Mouse (Mus musculus) hindbrain, embryonic 13.5 days (tissue): ENCODE measurements around the gene Parvb. TPM values are rescaled to one million over a fixed set of nuclear protein-coding genes. Genes with fewer than 3 reads are reported as not detected.
A peak's percentile ranks its signal among the peaks of the same experiment; 100 is the strongest.

ENCODE experiments used
- ATAC-seq: fragments of 200-750 bp; cut with Nextera tagmentation; 2 replicates; pipeline ENCODE4 v1.8.0; 2017; ENCODE audit warnings: moderate TSS enrichment; ENCODE audit not compliant: low FRiP score
- H3K27ac ChIP-seq: fragments of 300-500 bp; sonication (generic); 2 replicates; pipeline ENCODE4 v1.5.1; 2015; ENCODE audit warnings: inconsistent platforms, mild to moderate bottlenecking, moderate library complexity
- H3K27me3 ChIP-seq: fragments of 300-500 bp; sonication (generic); 2 replicates; pipeline ENCODE4 v1.6.1; 2015; ENCODE audit warnings: mild to moderate bottlenecking, inconsistent platforms
- H3K36me3 ChIP-seq: fragments of 300-500 bp; sonication (generic); 2 replicates; pipeline ENCODE4 v1.6.1; 2015; ENCODE audit warnings: mild to moderate bottlenecking, inconsistent platforms
- H3K4me1 ChIP-seq: fragments of 300-500 bp; sonication (generic); replicated peaks from 2 replicates; pipeline ENCODE4 v1.6.1; 2015; ENCODE audit warnings: inconsistent platforms
- H3K4me2 ChIP-seq: fragments of 300-500 bp; sonication (generic); 2 replicates; pipeline ENCODE4 v1.6.1; 2015; ENCODE audit warnings: inconsistent platforms, mild to moderate bottlenecking, moderate library complexity
- H3K4me3 ChIP-seq: fragments of 300-500 bp; sonication (generic); 2 replicates; pipeline ENCODE4 v1.5.1; 2015; ENCODE audit warnings: mild to moderate bottlenecking, inconsistent platforms
- H3K9ac ChIP-seq: fragments of 300-500 bp; sonication (generic); 2 replicates; pipeline ENCODE4 v1.6.1; 2015; ENCODE audit warnings: mild to moderate bottlenecking, inconsistent platforms
- H3K9me3 ChIP-seq: fragments of 300-500 bp; sonication (generic); 2 replicates; pipeline ENCODE4 v1.6.1; 2016; ENCODE audit warnings: inconsistent platforms
- WGBS: fragments of 180-500 bp; shearing (Covaris S2); methylation state at CpG from one replicate; pipeline ENCODE4 v1.1.7; 2015; 5-methylcytosine and 5-hydroxymethylcytosine counted together
- polyA plus RNA-seq: library from polyadenylated mRNA; unstranded; fragments of >200 nt; fragmentation: Nextera tagmentation; extraction: Ambion mirVana; gene quantifications from 2 replicates; pipeline ENCODE4 v1.2.1, GENCODE M21; 2015

The Parvb gene
- polyA plus RNA-seq, 1 experiment from 2014 or later: 3.9 TPM

DNA sequence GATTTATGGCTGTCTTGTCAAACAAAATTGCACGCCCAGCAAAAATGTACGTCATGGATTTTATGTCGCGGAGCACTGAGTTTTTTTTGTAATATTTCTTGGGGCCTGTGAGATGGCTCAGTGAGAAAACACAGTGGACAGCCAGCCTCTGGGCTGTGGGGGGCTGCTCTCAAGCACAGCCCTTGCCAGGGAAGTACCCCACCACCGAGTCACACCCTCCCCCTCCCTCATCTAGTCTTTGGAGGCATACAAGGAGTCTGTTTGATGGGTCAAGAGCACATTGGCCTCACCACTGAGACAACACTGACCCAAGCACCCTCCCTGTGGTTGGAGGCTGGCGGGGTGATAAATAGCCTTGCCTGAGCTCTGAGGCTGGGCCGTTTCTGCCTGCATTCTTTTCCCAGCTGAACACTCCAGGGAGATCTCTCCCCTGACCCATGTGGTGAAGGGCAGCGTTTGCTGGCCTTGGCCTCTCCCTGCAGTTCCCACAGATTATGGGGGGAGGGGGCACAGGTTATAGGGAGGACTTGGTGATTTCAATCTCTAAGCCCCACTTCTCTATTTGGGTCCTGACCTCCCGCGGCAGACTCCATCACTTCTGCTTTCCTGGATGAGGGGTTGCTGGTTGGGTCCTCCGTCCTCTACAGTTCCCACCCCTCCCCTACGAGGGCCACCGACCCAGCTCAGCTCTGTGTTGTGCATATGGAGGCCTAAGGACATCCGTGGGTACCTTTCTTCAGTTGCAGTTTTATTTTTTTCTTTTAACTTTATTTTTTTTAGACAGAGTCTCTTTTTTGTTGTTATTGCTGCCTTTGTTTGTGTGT is 118.3 kb downstream of the Parvb start:
- Histone ChIP-seq H3K27me3 (no peaks in the 10 kb centered on the region), H3K27ac (peak overlapping the region; percentile 66), H3K4me3 (no peak overlapping the region), H3K9ac (no peak overlapping the region), H3K9me3 (no peaks in the 10 kb centered on the region), H3K36me3 (no peaks in the 10 kb centered on the region), H3K4me1 (peaks cover 32% of the 10 kb centered on the region), H3K4me2 (no peak overlapping the region)
- ATAC-seq: no peak
- 26% methylated on average over 14 of the region's 14 CpGs for WGBS

DNA sequence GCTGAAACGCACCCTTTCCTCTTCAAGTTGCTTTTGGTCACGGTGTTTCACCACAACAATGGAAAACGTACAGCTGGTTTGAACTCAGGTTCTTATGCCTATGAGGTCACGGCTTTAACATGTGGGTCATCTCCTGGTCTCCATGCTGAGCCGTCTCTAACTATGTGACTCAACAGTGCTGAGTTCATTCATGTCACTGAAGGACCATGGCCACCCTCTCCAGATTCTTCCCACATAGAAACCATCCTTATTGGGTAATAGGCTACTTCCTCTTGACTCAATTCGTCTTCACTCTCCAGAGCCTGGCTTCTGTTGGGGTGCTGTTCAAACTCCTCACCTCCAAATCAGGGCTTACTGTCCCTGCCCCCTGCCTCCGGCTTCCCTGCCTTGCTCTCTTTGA is 119.5 kb downstream of the Parvb start:
- no peak overlapping the region for H3K27ac ChIP-seq
- no peak for ATAC-seq
- H3K27me3 ChIP-seq: no peaks in the 10 kb centered on the region
- no peaks in the 10 kb centered on the region for H3K36me3 ChIP-seq
- H3K4me1 ChIP-seq: peaks cover 28% of the 10 kb centered on the region
- no peaks in the 10 kb centered on the region for H3K9me3 ChIP-seq
- H3K4me3 ChIP-seq: no peak overlapping the region
- no peak overlapping the region for H3K9ac ChIP-seq
- 80% methylated on average over 7 of the region's 7 CpGs for WGBS
- H3K4me2 ChIP-seq: no peak overlapping the region

DNA sequence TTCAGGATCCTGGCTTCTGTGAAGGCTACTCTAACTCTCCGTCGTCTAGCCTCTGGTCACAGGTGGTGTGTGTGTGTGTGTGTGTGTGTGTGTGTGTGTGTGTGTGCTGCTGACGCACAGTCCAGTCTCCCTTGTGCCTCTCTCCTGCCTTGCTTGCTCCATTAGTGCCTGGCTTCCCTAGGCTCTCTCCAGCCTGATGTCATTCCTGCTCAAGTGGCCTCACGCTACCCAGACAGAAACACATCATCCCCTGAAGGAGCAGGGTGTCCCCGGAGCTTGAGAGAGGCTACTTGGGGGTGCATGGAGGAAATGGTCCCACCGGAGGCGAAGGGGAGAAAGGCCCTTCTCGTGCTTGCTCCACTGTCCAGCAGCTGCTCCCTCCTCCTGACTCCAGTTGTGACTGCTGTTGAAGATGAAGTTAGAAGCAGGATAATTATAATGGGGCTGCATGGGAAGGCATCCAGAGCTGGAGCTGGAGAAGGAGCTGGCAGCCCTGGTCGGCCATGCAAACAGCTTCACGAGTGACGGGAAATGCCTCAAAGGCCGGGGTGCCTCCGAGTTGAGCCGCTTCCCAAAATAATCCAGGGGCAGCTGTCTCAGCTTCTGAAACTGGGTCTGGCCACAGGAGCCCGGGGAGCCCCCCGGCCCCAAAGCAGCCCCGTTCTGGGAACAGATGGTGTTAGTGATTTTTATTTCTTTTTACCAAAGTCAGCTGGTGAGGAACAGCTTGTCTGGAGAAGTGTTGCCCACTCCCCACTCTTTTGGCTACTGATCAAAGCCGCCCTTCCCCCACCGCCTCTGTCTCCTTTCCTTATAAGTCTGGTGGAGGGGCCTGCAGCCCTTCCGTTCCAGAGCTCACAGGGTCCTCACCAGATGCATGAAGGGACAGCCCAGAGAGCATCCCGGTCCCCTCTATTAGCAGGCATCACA is 120.3 kb downstream of the Parvb start:
- H3K27me3 ChIP-seq: no peaks in the 10 kb centered on the region
- peaks cover 28% of the 10 kb centered on the region for H3K4me1 ChIP-seq
- no peak overlapping the region for H3K9ac ChIP-seq
- H3K4me2 ChIP-seq: no peak overlapping the region
- no peaks in the 10 kb centered on the region for H3K36me3 ChIP-seq
- no peak overlapping the region for H3K4me3 ChIP-seq
- H3K9me3 ChIP-seq: no peaks in the 10 kb centered on the region
- no peak for ATAC-seq
- 63% methylated on average over 21 of the region's 21 CpGs for WGBS
- peak overlapping the region; percentile 55; the same call in 1 of the 2 replicates for H3K27ac ChIP-seq

DNA sequence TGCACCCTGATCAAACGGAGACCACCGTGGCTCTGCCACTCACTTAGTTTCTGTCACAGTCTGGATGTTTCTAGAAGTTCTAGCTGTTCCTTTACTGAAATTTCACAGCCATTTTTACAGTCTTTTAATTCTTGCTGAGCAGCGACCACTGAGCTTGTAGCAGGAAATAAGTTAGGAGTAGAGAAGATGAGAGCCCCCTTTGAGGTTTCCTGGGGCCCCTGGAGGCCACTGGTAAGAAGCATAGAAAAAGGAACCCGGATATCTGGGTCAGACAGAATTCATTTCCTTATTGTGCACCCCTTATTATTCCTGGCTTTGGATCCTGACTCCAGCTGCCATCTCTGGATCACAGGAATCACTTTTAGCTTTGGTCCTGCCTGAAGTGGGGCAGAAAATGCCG is 123.2 kb downstream of the Parvb start:
- Histone ChIP-seq H3K27me3 (no peaks in the 10 kb centered on the region), H3K4me1 (peaks cover 37% of the 10 kb centered on the region), H3K36me3 (no peaks in the 10 kb centered on the region), H3K4me3 (no peak overlapping the region), H3K27ac (no peak overlapping the region), H3K9ac (no peak overlapping the region), H3K9me3 (no peaks in the 10 kb centered on the region), H3K4me2 (no peak overlapping the region)
- ATAC-seq: no peak
- 82% methylated on average over 5 of the region's 5 CpGs for WGBS

DNA sequence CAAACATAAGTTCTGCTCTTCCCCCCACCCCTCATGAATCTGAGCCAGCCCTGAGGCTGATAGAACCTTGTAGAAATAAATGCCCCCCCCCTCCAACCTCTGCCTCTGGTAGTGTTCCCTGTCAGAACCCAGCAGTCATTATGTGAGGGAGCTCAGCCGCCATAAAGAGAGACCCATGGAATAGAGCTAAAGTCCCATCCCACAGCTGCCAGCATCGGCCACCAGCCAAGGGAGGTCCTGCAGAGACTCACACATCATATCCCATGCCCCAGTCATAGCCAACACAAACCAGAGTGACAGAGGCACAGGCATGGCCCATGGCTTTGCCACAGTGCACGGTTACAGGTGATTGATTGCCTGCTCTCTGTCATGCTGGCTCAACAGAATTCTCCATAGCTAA is 132.9 kb downstream of the Parvb start:
- no peak for ATAC-seq
- peaks cover 29% of the 10 kb centered on the region for H3K4me1 ChIP-seq
- no peaks in the 10 kb centered on the region for H3K27me3 ChIP-seq
- no peak overlapping the region for H3K4me2 ChIP-seq
- H3K4me3 ChIP-seq: no peak overlapping the region
- no peaks in the 10 kb centered on the region for H3K36me3 ChIP-seq
- no peak overlapping the region for H3K27ac ChIP-seq
- WGBS: 85% methylated on average over 3 of the region's 3 CpGs
- H3K9ac ChIP-seq: no peak overlapping the region
- no peaks in the 10 kb centered on the region for H3K9me3 ChIP-seq

Other genes with a start within 250 kb of the Parvb start
- gene Efcab6, start 166.7 kb upstream of the Parvb start, polyA plus RNA-seq: 0.27 and 0.31 TPM in 2 replicates
- gene Sult4a1, start 126.3 kb upstream of the Parvb start, polyA plus RNA-seq: 73.2 and 73.7 TPM in 2 replicates
- gene Pnpla5, start 108.9 kb upstream of the Parvb start, polyA plus RNA-seq: not detected in 2 replicates
- 3.9 and 5.0 TPM in 2 replicates for gene Pnpla3, start 64.2 kb upstream of the Parvb start, polyA plus RNA-seq
- 77.1 and 77.2 TPM in 2 replicates for gene Samm50, start 39.8 kb upstream of the Parvb start, polyA plus RNA-seq
- 0.92 and 1.1 TPM in 2 replicates for gene Parvg, start 92.0 kb downstream of the Parvb start, polyA plus RNA-seq
- gene Shisal1, start 215.1 kb downstream of the Parvb start, polyA plus RNA-seq: 9.5 and 10.9 TPM in 2 replicates